Mouse (Mus musculus): ENCODE measurements around the gene Rbms3. TPM values are rescaled to one million over a fixed set of nuclear protein-coding genes. Genes with fewer than 3 reads are reported as not detected.

The Rbms3 gene
- polyA plus RNA-seq, 1 experiment from 2014 or later, result 127 TPM

DNA sequence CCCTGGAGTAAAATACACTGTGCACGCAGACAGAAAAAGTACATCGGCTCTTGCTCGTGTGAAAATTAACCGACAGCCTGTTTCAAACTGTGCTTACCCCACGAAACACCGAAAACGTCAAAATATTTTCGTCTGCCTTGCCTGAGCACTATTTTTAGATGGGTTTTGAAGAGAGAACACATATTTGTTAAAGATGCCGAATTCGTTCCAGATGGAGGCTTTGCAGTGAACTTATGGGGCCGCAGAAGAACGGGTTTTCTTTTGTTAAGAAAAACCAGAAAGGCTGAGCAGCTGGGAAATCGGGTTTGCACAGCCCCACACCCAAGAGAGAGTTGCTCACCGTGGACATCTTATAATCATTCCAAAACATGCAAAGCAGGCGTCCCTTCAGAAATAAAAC, 437.6 kb downstream of the Rbms3 start:
- Histone ChIP-seq H3K36me3 (peaks cover 4% of the 10 kb centered on the region; the same call in 1 of the 2 replicates), H3K27ac (replicated peaks) (peak overlapping the region; percentile 67), H3K9me3 (no peaks in the 10 kb centered on the region), H3K4me1 (replicated peaks) (peaks cover 19% of the 10 kb centered on the region), H3K9ac (no peak overlapping the region), H3K4me3 (no peak overlapping the region), H3K4me2 (no peak overlapping the region), H3K27me3 (no peaks in the 10 kb centered on the region)
- WGBS, result 76% methylated on average over 15 of the region's 15 CpGs
- no peak for ATAC-seq (ENCODE audit: low read depth)

DNA sequence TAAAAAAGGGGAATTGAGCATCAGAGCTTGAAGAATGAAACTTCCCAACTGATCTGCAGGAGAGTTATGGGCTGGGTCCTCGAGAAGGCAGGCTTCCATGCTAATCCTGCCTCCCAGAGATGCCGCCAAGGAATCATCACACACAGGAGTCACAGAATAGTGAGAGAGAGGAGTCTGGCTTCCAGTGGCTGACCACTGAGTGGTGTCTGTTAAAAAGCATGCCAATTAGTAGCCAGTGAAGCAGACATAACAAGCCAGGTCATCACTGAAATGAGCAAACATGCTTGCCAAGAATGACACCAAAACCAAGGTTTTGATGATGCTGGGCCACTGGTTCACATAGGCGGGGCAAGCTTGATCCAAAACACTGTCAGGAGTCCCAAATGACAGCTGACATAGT, 441.3 kb downstream of the Rbms3 start:
- peaks cover 4% of the 10 kb centered on the region; the same call in 1 of the 2 replicates for H3K36me3 ChIP-seq
- H3K4me3 ChIP-seq, result no peak overlapping the region
- H3K9ac ChIP-seq, result no peak overlapping the region
- H3K27ac ChIP-seq (replicated peaks), result no peak overlapping the region
- H3K9me3 ChIP-seq, result no peaks in the 10 kb centered on the region
- no peak overlapping the region for H3K4me2 ChIP-seq
- no peaks in the 10 kb centered on the region for H3K27me3 ChIP-seq
- WGBS, result 76% methylated on average over 3 of the region's 3 CpGs
- ATAC-seq (ENCODE audit: low read depth), result no peak
- H3K4me1 ChIP-seq (replicated peaks), result peaks cover 18% of the 10 kb centered on the region

DNA sequence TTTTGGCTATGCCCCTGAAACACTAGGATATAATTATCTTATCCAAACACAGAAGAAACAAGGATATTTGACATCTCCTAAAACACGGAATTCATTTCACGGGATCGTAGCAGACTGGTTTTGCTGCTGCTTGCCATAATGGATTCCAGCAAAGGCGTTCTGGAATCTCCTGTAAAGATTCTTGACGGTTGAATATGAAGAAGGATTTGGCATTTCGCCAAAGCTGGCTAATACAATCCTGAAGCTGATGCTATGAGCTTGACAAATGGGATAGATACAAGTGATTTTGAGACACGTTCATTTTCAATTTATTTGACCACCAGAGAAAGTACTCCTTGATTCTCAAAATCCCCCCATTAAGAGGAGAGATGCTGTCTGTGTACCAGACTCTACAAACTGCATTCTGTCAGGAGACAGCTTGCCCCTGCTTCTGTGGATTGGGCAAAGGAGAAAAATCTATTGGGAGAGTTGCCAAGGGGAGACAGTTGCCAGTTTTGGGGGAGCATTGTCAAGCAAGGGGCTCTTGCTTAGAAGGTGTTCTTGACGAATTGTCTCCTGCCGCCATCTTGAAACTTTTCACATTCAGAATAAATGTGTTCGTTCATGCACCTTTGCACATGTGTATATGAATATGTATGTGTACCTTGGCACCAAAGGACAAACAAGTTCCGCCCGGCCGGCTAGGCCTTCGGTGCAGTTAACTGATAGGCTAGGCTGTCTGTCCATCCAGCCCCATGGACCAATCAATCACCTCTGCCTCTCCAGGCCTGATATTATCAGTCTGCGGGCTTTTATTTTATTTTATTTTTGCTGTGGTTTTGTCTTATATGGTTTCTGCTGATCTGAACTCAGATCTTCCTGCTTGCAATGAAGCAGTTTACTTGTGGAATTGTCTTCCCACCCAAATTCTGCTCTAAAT, 442.3 kb downstream of the Rbms3 start:
- no peak overlapping the region for H3K4me2 ChIP-seq
- no peak overlapping the region for H3K9ac ChIP-seq
- H3K4me3 ChIP-seq, result no peak overlapping the region
- H3K9me3 ChIP-seq, result no peaks in the 10 kb centered on the region
- 86% methylated on average over 15 of the region's 15 CpGs for WGBS
- peaks cover 4% of the 10 kb centered on the region; the same call in 1 of the 2 replicates for H3K36me3 ChIP-seq
- no peak for ATAC-seq (ENCODE audit: low read depth)
- H3K27me3 ChIP-seq, result no peaks in the 10 kb centered on the region
- H3K4me1 ChIP-seq (replicated peaks), result peaks cover 12% of the 10 kb centered on the region; the same call in 1 of the 2 replicates
- H3K27ac ChIP-seq (replicated peaks), result no peak overlapping the region

DNA sequence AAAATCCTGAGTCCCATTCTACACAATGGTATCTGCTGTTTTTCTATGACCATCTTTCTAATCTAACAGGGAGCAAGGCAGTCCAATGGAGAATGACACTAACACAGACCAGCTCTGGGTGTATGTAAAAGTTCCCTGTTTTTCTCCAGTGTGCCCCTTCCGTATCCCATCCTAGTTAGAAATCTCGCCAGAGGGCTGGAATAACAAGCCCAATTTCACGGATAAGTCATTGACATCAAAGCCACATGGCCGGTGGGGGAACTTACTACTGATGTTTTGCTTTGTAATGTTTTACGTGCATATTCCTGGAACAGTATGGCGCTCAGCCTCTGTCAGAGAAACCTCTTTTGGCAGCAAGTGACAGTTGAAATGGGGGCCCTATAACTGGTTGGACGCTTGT, 449.1 kb downstream of the Rbms3 start:
- H3K27ac ChIP-seq (replicated peaks), result no peak overlapping the region
- WGBS, result 61% methylated on average over 7 of the region's 7 CpGs
- no peak overlapping the region for H3K4me3 ChIP-seq
- no peaks in the 10 kb centered on the region for H3K27me3 ChIP-seq
- no peak for ATAC-seq (ENCODE audit: low read depth)
- H3K36me3 ChIP-seq, result no peaks in the 10 kb centered on the region
- no peak overlapping the region for H3K9ac ChIP-seq
- H3K9me3 ChIP-seq, result no peaks in the 10 kb centered on the region
- peaks cover 28% of the 10 kb centered on the region; the same call in 1 of the 2 replicates for H3K4me1 ChIP-seq (replicated peaks)
- H3K4me2 ChIP-seq, result no peak overlapping the region

DNA sequence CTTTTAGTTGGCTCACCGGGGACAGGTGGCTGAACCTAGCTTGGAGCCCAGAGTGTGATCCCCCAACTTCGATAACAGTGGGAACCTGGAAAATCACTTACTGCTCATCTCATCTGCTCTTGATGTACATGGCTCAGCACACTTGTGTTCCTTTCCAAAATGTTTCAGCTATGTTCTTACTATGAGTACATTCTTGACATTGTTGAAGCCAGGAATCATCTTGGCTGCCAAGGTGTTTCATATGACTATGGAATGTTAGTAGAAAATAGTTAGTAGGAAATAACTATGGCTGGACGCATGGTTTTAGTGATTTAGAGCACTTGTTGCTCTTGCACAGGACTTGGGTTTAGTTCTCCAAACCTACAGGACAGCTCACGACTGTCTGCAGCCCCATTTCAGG, 451.3 kb downstream of the Rbms3 start:
- Histone ChIP-seq H3K36me3 (no peaks in the 10 kb centered on the region), H3K4me2 (no peak overlapping the region), H3K9me3 (no peaks in the 10 kb centered on the region), H3K27ac (replicated peaks) (no peak overlapping the region), H3K27me3 (no peaks in the 10 kb centered on the region), H3K4me3 (no peak overlapping the region), H3K9ac (no peak overlapping the region), H3K4me1 (replicated peaks) (peaks cover 37% of the 10 kb centered on the region)
- ATAC-seq (ENCODE audit: low read depth), result no peak
- WGBS, result 94% methylated on average over 4 of the region's 4 CpGs

DNA sequence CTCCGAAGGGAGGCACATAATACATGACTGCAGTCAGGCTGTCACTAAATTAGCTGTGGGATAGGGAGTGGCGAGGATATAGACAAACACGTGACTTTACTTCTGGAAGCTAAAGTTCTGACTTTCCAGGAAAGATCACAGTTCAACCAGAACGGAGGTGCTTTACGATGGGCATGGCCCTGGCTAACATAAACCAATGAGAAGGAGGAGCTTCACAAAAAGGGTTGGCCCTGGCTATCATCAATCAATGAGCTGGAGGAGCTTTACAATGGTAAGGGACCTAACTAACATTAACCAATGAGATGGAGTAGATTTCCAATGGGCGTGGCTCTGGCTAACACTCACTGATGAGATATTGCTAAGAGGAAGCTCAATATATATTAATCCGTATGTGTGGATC, 457.2 kb downstream of the Rbms3 start:
- ATAC-seq (ENCODE audit: low read depth), result no peak
- Histone ChIP-seq H3K4me2 (peak overlapping the region; percentile 7; the same call in 1 of the 2 replicates), H3K36me3 (no peaks in the 10 kb centered on the region), H3K4me1 (replicated peaks) (peaks cover 32% of the 10 kb centered on the region), H3K27ac (replicated peaks) (no peak overlapping the region), H3K4me3 (no peak overlapping the region), H3K9ac (no peak overlapping the region), H3K27me3 (no peaks in the 10 kb centered on the region), H3K9me3 (no peaks in the 10 kb centered on the region)
- WGBS, result 65% methylated on average over 7 of the region's 7 CpGs

DNA sequence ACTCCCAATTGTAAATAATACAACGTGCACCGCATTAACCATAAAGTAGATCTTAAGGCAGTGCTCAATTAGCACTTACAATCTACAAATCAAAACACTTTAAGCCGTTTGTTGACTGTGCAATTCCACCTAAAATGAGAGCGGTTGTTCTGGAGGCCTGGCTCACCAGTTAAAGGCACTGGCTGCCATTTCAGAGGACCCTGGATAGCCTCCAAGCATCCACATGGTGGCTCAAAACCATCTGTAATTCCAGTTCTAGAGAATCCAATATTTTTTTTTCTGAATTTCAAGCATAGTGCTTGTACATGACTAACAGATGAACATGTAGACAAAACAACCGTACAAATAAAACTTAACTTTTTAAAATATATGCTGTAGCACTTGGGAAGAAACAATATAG, 460.5 kb downstream of the Rbms3 start:
- no peaks in the 10 kb centered on the region for H3K9me3 ChIP-seq
- 93% methylated on average over 5 of the region's 5 CpGs for WGBS

DNA sequence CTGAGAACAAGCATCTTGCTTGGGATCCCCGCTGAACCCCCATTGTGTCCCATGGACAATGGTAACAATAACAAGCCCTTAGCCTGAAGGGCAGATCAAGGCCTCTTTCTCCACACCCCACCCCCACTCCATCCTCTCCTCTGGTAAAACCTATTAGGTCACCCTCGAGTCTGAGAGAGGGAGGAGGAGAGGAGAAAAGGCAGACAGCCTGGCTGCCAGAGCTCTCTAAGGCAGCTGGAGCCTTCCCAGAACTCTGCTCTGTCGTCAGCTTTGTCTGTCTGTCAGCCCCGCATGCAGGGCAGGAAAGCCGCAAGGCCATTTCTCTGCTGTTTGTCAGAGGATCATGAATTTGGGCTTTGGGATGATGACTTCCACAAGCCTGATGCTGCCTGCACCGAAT, 466.6 kb downstream of the Rbms3 start:
- WGBS, result 9% methylated on average over 6 of the region's 6 CpGs
- H3K4me1 ChIP-seq (replicated peaks), result peaks cover 31% of the 10 kb centered on the region
- H3K9me3 ChIP-seq, result no peaks in the 10 kb centered on the region
- peak overlapping the region; percentile 59 for H3K27ac ChIP-seq (replicated peaks)
- no peak overlapping the region for H3K9ac ChIP-seq
- no peaks in the 10 kb centered on the region for H3K27me3 ChIP-seq
- H3K4me3 ChIP-seq, result no peak overlapping the region
- H3K4me2 ChIP-seq, result no peak overlapping the region
- no peaks in the 10 kb centered on the region for H3K36me3 ChIP-seq
- ATAC-seq (ENCODE audit: low read depth), result peak; percentile 48

More for the DNA sequence above, 460.5 kb downstream of the Rbms3 start:
- Histone ChIP-seq H3K27me3 (no peaks in the 10 kb centered on the region), H3K4me2 (no peak overlapping the region), H3K4me3 (no peak overlapping the region), H3K4me1 (replicated peaks) (peaks cover 21% of the 10 kb centered on the region), H3K36me3 (no peaks in the 10 kb centered on the region), H3K9ac (no peak overlapping the region), H3K27ac (replicated peaks) (no peak overlapping the region)
- no peak for ATAC-seq (ENCODE audit: low read depth)

DNA sequence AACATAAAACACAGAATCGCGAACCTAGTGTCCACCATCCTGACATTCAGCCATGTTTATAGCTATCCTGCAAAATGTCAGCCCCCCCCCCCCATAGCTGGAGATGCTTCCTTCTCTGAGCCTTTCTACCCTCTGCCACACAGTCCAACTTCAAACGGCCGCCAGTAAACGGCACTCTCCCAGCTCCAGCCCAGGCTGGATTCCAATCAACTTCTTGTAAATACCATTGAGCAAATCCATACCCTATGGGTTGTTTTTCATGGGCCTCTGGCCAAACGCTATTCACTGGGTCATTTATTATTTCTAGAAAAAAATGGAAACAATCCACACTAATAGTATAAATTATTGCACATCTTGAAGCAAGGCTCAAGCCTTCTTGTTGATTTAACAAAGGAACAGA, 468.6 kb downstream of the Rbms3 start:
- Histone ChIP-seq H3K9me3 (no peaks in the 10 kb centered on the region), H3K9ac (no peak overlapping the region), H3K27ac (replicated peaks) (no peak overlapping the region), H3K36me3 (no peaks in the 10 kb centered on the region), H3K27me3 (no peaks in the 10 kb centered on the region), H3K4me2 (no peak overlapping the region), H3K4me1 (replicated peaks) (peaks cover 42% of the 10 kb centered on the region), H3K4me3 (no peak overlapping the region)
- no peak for ATAC-seq (ENCODE audit: low read depth)
- WGBS, result 42% methylated on average over 6 of the region's 6 CpGs

DNA sequence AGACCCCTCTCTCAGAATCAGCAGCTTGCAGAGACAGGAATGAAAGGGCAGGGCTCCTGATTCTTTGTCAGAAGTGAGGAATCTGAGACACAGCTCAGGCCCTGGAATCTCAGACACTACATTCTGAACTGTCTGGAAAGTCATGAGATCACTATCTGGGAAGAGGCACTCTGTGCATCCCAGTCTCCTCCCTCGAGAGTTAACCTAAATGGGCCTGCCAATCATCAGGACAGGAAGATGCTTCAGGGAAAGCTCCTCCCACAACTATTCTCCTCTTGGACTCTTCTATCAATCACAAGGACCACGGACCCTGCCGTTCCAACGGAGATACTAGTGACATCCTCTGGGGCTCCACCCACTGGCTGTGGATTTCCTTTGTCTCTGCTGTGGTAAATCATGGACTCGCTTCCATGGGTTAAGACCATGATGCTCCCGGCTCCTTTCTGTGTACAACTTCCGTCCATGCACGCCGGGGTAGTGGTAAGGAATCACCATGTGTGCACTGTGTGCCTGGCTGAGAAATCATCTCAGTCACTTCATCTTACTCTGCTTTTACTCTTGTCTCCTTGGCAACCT, 473.3 kb downstream of the Rbms3 start:
- 53% methylated on average over 9 of the region's 9 CpGs for WGBS
- Histone ChIP-seq H3K9ac (no peak overlapping the region), H3K36me3 (no peaks in the 10 kb centered on the region), H3K27me3 (no peaks in the 10 kb centered on the region), H3K27ac (replicated peaks) (peak overlapping the region; percentile 65), H3K4me3 (no peak overlapping the region), H3K9me3 (no peaks in the 10 kb centered on the region), H3K4me2 (no peak overlapping the region), H3K4me1 (replicated peaks) (peaks cover 42% of the 10 kb centered on the region)
- ATAC-seq (ENCODE audit: low read depth), result no peak

DNA sequence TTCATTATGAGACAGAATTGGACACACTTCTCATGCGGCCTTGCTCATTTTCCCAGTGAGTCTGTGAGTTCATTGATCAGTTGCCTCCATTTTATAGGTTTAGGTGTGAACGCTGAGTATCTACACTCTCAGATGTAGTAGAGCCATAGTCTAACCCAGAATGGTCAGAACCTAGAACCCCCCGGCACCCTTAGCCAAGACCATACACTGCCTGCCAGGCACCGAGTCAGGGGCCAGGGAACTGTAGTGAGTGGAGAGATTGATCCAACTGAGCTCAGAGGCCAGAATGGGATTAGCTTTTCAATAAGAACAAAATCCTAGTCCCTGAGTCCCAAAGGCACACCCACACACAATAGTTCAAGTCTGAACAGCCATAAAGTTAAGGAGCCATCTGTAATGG, 475.1 kb downstream of the Rbms3 start:
- WGBS, result 84% methylated on average over 4 of the region's 4 CpGs
- Histone ChIP-seq H3K4me3 (no peak overlapping the region), H3K27ac (replicated peaks) (peak overlapping the region; percentile 61), H3K9me3 (no peaks in the 10 kb centered on the region), H3K4me1 (replicated peaks) (peaks cover 34% of the 10 kb centered on the region), H3K4me2 (no peak overlapping the region), H3K9ac (no peak overlapping the region), H3K27me3 (no peaks in the 10 kb centered on the region), H3K36me3 (no peaks in the 10 kb centered on the region)
- no peak for ATAC-seq (ENCODE audit: low read depth)

DNA sequence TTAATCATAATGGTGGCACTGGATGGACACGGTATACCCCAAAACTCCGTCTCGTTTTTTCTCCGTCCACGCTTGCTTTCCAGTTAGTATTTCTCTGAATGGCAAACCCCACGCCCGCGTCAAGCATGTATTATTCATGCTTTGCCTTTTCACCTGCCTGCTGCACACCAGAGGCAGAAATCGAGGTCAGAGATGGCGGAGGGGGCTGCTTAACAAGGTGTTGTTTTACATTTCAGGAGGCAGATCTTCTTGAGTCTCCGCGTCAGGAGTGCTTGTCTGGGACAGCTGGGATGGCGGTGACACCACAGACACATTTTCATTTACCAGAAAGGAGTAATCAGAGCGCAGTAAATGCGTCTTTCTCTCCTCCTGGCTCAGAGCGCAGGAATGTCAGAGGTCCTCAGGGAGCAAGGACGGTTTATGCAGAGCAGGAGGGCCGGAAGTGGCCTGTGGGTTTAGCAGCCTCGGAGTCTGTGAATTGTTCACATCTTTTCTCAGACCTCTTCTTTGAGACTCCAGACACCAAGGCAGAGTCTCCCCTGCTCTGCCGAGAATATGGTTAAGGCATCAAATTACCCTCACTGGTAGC, 475.9 kb downstream of the Rbms3 start:
- no peaks in the 10 kb centered on the region for H3K9me3 ChIP-seq
- 48% methylated on average over 20 of the region's 20 CpGs for WGBS
- no peak for ATAC-seq (ENCODE audit: low read depth)
- no peak overlapping the region for H3K4me3 ChIP-seq
- H3K4me1 ChIP-seq (replicated peaks), result peaks cover 34% of the 10 kb centered on the region
- H3K9ac ChIP-seq, result peak overlapping the region; percentile 51
- peak overlapping the region; percentile 36 for H3K4me2 ChIP-seq
- no peaks in the 10 kb centered on the region for H3K36me3 ChIP-seq
- H3K27ac ChIP-seq (replicated peaks), result peak overlapping the region; percentile 61
- no peaks in the 10 kb centered on the region for H3K27me3 ChIP-seq
